ENCODE assay signal across 17 mouse cellular contexts in the genomic region with DNA sequence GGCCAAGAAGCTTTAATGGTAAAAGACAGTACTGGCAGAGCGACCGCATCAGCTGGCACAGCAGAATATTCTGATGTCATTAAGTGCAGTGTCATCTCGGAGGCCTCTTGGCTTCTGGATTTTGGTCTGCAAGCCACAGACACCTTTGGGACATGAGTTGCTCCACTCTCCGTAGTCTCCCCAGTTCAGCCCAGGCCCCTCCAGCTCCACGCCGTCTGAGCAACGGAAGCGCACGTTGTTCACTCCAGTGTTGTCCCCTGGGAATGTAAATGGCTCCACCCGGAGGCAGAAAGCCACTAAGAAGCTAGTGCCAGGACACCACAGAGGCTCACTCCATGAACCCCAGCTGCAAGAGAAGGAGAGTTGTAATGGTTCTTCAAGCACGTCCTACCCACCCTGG. TPM values are rescaled to one million over a fixed set of nuclear protein-coding genes. Genes with fewer than 3 reads are reported as not detected.
DNase-seq lines count a peak whose midpoint lies in the region; ATAC-seq and TF ChIP-seq lines count a peak whose summit lies in the region.
"Had no signal": no experiment of that assay in that cellular context is flagged by ENCODE, and none has a peak within 500 bp of the region (broad histone marks: within the 10 kb centered on the region; RNA-seq: fewer than 3 reads in every experiment).

No protein-coding gene starts in this region.

- H3K4me3 ChIP-seq in lung, embryonic 14.5 days (ENCODE audit: low read depth, low read length) = no peak overlapping the region
- H3K4me3 ChIP-seq: heart, embryonic 15.5 days; liver, embryonic 12.5 days had no signal

- H3K36me3 ChIP-seq in lung, embryonic 14.5 days (ENCODE audit: insufficient read depth) = no peaks in the 10 kb centered on the region
- H3K36me3 ChIP-seq: heart, embryonic 15.5 days; liver, embryonic 12.5 days had no signal

- H3K9ac ChIP-seq in lung, embryonic 14.5 days = no peak overlapping the region
- H3K9ac ChIP-seq: heart, embryonic 15.5 days; liver, embryonic 12.5 days had no signal

- peak; percentile 15 to 41 for DNase-seq in adrenal gland, postnatal 36 days
- no peak for DNase-seq in adrenal gland, adult 18-20 months (ENCODE audit: low spot score in 2 of 2)
- no peak for DNase-seq in lung, embryonic 14.5 days
- DNase-seq in lung, postnatal 36 days = no peak
- DNase-seq in gastrocnemius, postnatal 10 days = peak; percentile 29
- DNase-seq in skeletal muscle tissue, adult 2 months (ENCODE audit: low read depth, low spot score) = peak; percentile 70
- DNase-seq in embryo, embryonic 9.5 days (ENCODE audit: extremely low spot score) = no peak
- DNase-seq: kidney, adult 11 months had no signal

- H3K4me1 ChIP-seq in lung, embryonic 14.5 days (ENCODE audit: insufficient read depth) = no peaks in the 10 kb centered on the region

- H3K27me3 ChIP-seq in lung, embryonic 14.5 days (ENCODE audit: insufficient read depth, low read length) = no peaks in the 10 kb centered on the region

- no peak for ATAC-seq in lung, embryonic 14.5 days (ENCODE audit: insufficient read depth)
- ATAC-seq in granulocyte monocyte progenitor cell, adult 5-6 weeks (replicated peaks; ENCODE audit: poor library complexity, severe bottlenecking) = no peak
- ATAC-seq: liver, embryonic 12.5 days had no signal

- no peak overlapping the region for H3K27ac ChIP-seq in lung, embryonic 14.5 days (ENCODE audit: low read depth)
- H3K27ac ChIP-seq: heart, embryonic 15.5 days; liver, embryonic 12.5 days; macrophage had no signal

- TF ChIP-seq CTCF in lung, embryonic 14.5 days (IDR thresholded peaks at IDR 0.05; ENCODE audit: low read depth) = 0 out of 2 replicates have a peak, but pooled peaks have one; percentile 4

- H3K9me3 ChIP-seq in lung, embryonic 14.5 days (ENCODE audit: low read depth, low read length) = no peaks in the 10 kb centered on the region
- H3K9me3 ChIP-seq: heart, embryonic 15.5 days; liver, embryonic 12.5 days had no signal

- no peak overlapping the region for H3K4me2 ChIP-seq in lung, embryonic 14.5 days
- H3K4me2 ChIP-seq: heart, embryonic 15.5 days; liver, embryonic 12.5 days had no signal

- WGBS in lung, embryonic 14.5 days = 55% methylated on average over 11 of the region's 11 CpGs

RNA-seq across cellular contexts. Expression of a gene that starts 0.9 kb away (rescaled TPM):
- total RNA-seq in adrenal gland, postnatal 36 days (2021) = under 1 TPM in 1 of 2 experiments, not detected in 1; 0.66 TPM
- total RNA-seq in adrenal gland, adult 18-20 months (2021) = not detected
- 0.38 TPM in 1 of 2 replicates, not detected in the other for polyA plus RNA-seq in lung, embryonic 14.5 days (2014; fragmentation: Nextera tagmentation; extraction: Ambion mirVana)
- not detected for total RNA-seq in gastrocnemius, postnatal 10 days (2021)
- not detected in 2 replicates for total RNA-seq in granulocyte monocyte progenitor cell, adult 5-6 weeks (2014; fragmentation: Nextera tagmentation)
- not detected in 2 replicates for total RNA-seq in granulocyte monocyte progenitor cell, adult 5-6 weeks (2017)
- total RNA-seq: layer of hippocampus, adult 18-20 months; midbrain, postnatal 0 days; neutrophil, adult 5-6 weeks had no signal
- polyA plus RNA-seq: C2C12, macrophage had no signal

RNA-seq across cellular contexts. Expression of a gene that starts 5.5 kb away (rescaled TPM):
- total RNA-seq in adrenal gland, postnatal 36 days (2021) = not detected
- not detected for total RNA-seq in adrenal gland, adult 18-20 months (2021)
- 0.30 and 0.55 TPM in 2 replicates for polyA plus RNA-seq in lung, embryonic 14.5 days (2014; fragmentation: Nextera tagmentation; extraction: Ambion mirVana)
- not detected for total RNA-seq in gastrocnemius, postnatal 10 days (2021)
- total RNA-seq in granulocyte monocyte progenitor cell, adult 5-6 weeks (2014; fragmentation: Nextera tagmentation) = not detected in 2 replicates
- total RNA-seq in granulocyte monocyte progenitor cell, adult 5-6 weeks (2017) = not detected in 2 replicates
- total RNA-seq: layer of hippocampus, adult 18-20 months; midbrain, postnatal 0 days; neutrophil, adult 5-6 weeks had no signal
- polyA plus RNA-seq: C2C12; heart, embryonic 15.5 days; macrophage; testis, adult 2 months had no signal

RNA-seq across cellular contexts. Expression of a gene that starts 8.5 kb away (rescaled TPM):
- total RNA-seq in adrenal gland, postnatal 36 days (2021) = under 1 TPM in 1 of 2 experiments, not detected in 1; 0.46 TPM
- total RNA-seq in adrenal gland, adult 18-20 months (2021) = not detected
- polyA plus RNA-seq in lung, embryonic 14.5 days (2014; fragmentation: Nextera tagmentation; extraction: Ambion mirVana) = 1.2 and 1.3 TPM in 2 replicates
- not detected for total RNA-seq in gastrocnemius, postnatal 10 days (2021)
- total RNA-seq in granulocyte monocyte progenitor cell, adult 5-6 weeks (2014; fragmentation: Nextera tagmentation) = not detected in 2 replicates
- not detected in 2 replicates for total RNA-seq in granulocyte monocyte progenitor cell, adult 5-6 weeks (2017)
- total RNA-seq: layer of hippocampus, adult 18-20 months; neutrophil, adult 5-6 weeks had no signal
- polyA plus RNA-seq: C2C12 had no signal

RNA-seq across cellular contexts. Expression of a gene that starts 11.6 kb away (rescaled TPM):
- total RNA-seq in adrenal gland, postnatal 36 days (2021) = 100 to 1,000 TPM; 282 to 297 TPM
- 100 to 1,000 TPM; 271 to 281 TPM for total RNA-seq in adrenal gland, adult 18-20 months (2021)
- 778 and 813 TPM in 2 replicates for polyA plus RNA-seq in lung, embryonic 14.5 days (2014; fragmentation: Nextera tagmentation; extraction: Ambion mirVana)
- total RNA-seq in gastrocnemius, postnatal 10 days (2021) = 100 to 1,000 TPM; 326 to 361 TPM
- total RNA-seq in granulocyte monocyte progenitor cell, adult 5-6 weeks (2014; fragmentation: Nextera tagmentation) = 243 and 281 TPM in 2 replicates
- 290 and 384 TPM in 2 replicates for total RNA-seq in granulocyte monocyte progenitor cell, adult 5-6 weeks (2017)

RNA-seq across cellular contexts. Expression of a gene that starts 19.2 kb away (rescaled TPM):
- total RNA-seq in adrenal gland, postnatal 36 days (2021) = not detected
- not detected for total RNA-seq in adrenal gland, adult 18-20 months (2021)
- polyA plus RNA-seq in lung, embryonic 14.5 days (2014; fragmentation: Nextera tagmentation; extraction: Ambion mirVana) = not detected in 2 replicates
- not detected for total RNA-seq in gastrocnemius, postnatal 10 days (2021)
- total RNA-seq in granulocyte monocyte progenitor cell, adult 5-6 weeks (2014; fragmentation: Nextera tagmentation) = not detected in 2 replicates
- not detected in 2 replicates for total RNA-seq in granulocyte monocyte progenitor cell, adult 5-6 weeks (2017)
- total RNA-seq: layer of hippocampus, adult 18-20 months; midbrain, postnatal 0 days; neutrophil, adult 5-6 weeks had no signal
- polyA plus RNA-seq: C2C12; heart, embryonic 15.5 days; liver, embryonic 12.5 days; macrophage; midbrain, postnatal 0 days; testis, adult 2 months had no signal

Comparison
In these comparisons a context has a peak if more than half of its experiments do, and no peak if none do; other contexts are left out.
1. DNase-seq: peak in adrenal gland, postnatal 36 days (2 of 2), gastrocnemius, postnatal 10 days (single experiment) and skeletal muscle tissue, adult 2 months (single experiment); none in adrenal gland, adult 18-20 months (0 of 2), lung, embryonic 14.5 days (single experiment), lung, postnatal 36 days (single experiment) and embryo, embryonic 9.5 days (single experiment).